Mouse (Mus musculus) embryo, embryonic 9.5 days (tissue): ENCODE results near the gene Fbxw8.
A peak's percentile ranks its signal among the peaks of the same experiment; 100 is the strongest.

Source experiments
- DNase-seq: peaks from one replicate; pipeline ENCODE4 v3.0.0-alpha.2; 2017; ENCODE audit errors: extremely low spot score

Fbxw8 gene

DNA sequence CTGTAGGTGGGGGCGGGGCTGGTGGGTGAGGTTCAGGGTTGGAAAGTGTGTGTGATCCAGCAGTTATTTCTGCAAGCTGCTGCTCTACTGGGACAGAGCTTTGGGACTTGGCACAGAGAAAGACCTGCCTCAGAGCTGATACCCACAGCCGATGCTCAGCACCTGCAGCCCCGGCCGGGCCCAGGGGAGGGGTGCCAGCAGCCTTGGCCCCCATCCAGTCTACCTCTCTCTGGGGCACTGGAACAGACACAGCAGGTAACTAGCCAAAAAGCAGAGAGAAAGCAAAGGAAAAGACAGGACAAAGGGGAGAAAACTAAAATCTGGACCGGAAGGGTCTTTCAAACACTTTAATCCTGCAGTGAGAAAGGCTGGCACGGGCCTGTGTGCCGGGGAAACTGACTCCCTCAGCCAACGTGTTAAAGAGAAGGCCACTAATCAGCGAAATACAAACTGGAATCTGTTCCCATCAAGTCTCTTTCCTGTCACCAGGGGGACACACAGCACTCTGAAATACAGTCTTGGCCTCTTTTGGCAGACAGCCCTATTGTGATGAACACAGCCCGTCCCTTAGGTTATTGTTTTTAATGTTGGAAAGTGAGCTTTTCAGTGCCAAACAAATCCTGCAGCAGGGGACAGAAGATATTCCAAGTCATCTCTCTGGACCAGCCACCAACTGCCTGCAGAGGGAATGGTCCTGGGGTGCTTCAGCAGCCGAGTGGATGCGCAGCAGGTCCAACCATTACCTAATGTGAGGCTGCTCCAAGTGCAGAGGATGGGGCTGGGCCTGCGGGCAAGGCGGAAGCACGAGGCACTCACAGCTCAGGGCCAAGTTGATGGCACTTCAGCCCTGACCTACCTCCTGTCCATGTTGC, 78.3 kb downstream of the Fbxw8 start:
- no peak for DNase-seq

DNA sequence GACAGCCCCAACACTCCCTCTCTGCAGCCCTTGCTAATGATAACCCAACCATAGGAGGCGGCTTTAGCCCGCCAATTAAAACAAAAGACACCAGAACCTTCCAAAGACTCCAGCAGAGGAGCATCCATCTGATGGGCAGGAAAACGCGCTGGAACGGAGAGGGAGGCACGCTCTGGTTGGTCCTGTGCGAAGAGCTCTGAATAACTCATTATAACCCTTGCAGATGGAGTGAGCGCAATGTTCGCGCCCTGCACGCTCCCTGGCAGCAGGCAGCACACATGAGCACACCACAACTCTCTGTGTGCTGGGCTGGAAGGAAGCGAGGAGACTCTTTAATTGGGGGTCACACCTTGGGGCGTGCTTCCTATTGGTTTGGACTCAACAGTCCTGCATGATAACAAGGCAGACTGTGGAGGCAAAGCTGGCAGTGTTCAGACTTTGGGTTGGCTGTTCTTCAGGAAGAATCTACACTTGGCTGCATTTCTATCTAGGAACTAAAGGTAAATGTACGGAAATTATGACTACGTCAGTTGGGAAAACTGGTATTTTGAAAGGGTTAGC, 82.0 kb downstream of the Fbxw8 start:
- DNase-seq = no peak

DNA sequence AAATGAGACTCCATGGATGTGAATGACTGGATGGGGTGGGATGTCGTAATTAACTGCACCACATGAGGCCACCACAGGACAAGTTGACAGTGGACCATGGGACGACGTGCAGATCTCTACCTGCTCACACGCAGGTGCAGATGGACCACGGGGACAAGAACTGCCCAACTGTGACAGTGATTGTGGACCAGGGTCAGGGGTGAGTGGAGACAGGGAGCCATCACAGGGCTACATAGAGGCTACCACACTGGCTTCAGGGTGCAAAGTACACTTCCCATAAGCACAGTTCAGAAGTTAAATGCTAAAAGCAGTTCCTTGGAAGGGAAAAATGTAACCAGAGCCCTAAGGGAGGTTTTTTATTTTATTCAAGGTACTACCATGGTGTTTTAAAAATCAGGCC, 83.5 kb downstream of the Fbxw8 start:
- no peak for DNase-seq

DNA sequence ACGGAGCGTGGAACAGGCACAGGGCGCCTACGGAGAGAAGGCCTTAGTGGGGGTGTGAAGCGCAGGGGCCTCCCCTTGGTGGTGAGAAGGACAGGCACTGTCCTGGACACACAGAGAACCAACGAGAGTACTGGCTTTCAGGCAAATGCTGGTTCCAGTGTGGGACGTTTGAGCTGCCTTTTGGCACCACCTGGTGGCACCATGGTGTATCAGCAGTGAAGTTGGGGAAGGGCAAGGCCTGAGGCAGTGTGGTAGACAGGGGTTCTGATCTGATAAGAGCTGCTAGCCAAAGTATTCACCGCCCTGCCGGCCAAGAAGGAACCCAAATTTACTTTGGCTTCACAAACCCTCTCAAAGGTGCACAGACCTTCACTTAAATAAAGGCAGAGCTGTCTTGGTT, 85.9 kb downstream of the Fbxw8 start:
- peak; percentile 75 for DNase-seq

DNA sequence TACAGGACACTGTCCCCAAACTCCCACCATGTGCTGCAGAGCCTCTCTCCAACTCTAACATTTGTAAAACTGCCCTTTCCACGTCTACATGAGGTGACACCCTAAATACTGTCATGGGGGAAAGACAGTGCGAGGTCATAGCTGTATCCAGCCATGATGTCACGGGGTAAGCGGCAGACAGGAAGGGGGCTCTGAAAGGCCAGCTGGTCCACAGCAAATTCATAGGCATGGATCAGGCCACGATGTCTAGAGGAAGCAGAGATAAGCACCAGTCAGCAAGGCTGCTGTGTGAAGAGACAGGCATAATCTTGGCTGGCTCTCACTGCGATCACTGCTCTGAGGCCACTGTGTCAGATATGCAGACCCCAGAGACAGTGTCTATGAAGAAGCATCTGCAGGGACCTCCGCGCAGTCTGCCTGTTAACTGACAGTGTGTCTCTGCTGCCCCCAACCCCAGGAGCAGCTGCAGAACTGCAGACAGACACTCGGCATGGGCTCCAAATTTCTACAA, 87.2 kb downstream of the Fbxw8 start:
- no peak for DNase-seq

DNA sequence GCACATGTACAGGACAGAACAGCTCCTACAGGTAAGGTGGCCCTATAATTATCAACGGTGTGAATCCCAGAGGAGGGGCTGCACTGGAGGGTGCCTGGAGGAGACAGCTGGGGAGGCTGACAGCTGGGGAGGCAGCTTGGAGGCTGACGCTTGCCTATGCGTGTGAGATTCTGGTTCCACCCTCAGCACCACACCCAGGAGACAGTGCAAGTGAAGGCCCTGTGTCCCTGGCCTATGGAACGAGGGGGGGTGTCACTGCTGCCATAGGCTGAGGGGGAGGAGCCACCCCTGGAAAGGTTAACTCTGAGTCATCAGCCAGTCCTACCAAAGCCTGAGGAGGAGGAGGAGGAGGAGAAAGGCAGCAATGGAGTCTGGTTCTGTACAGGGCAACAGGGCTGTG, 87.7 kb downstream of the Fbxw8 start:
- DNase-seq = no peak

DNA sequence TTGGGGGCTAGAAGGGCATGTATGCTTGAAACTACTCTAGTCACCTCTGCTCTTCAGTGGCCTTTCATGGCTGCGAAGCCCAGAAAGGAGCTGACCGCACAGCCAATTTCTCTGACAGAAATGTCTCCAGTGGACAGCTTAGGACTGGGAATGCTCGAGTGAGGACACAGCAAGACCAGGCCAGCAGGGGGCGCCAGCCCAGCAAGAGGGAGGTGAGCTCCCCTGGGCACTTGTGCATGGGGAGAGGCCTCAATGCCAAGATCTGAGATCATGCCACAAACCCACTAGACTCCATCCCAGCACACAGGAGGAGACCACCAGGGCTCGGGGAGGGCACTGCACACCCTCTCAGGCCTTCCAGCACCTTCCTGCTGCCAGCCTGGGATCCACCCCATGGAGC, 88.4 kb downstream of the Fbxw8 start:
- DNase-seq = peak; percentile 54

DNA sequence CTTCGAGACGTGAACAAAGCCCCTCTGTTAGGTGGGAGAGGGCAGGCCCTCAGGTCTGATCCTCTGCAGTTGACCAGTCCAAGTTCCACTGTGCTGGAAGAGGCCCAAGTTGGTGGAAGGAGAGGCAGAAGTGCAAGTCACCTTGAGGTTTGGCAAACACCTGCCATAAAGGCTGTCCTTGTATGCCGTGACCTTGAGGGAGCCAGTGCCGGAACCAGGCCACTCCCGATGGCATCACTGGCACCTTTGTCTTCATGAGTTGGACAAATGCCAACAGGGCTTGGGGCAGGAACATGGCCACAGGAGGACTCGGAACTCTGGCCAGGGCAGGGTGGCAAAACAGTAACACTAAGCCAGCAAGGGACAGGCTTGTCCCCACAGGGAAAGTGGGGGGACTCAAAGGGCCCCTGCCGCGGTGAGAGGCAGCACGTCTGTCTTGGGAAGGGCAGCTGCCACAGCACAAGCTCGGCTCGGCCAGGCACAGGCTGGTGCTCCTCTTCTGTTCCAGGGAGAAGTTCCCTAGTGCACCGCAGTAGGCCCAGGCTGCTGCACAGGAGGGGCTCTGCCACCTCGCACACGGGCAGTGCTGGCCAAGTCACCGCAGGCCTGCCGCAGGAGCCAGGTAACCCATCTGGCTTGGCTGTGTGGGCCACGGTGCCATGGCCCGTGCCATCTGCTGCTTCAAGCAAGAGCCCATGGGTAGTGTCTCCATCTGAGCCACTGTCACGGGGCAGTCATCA, 89.6 kb downstream of the Fbxw8 start:
- no peak for DNase-seq

DNA sequence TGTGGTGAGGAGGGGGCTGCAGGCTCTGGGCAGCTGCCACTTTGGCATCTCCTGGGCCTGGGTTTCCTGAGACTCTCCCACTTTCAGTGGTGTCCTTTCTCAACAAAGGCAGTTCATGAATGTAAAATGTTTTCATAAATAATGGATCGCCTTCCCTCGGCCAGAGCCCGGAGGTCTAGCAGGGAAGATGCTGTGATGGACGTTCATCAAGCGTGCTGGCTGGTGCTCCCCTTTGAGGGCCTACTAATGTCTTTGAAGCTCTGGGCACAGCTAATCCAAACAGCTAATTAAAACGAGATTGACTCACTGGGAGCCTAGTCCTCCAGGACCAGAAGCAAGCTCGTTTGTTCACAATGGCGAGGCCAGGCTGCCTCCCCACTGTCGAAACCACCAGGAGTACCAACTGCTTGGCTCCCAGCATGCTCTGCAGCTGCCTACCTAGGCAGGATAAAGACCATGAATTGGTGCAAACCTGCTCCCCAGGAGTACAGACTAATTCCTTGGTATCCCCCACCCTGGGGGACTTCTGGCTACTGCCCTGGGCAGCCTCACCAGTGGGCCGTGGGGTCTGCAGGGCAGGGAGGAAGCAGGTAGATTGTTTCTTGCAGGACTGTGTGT, 90.9 kb downstream of the Fbxw8 start:
- DNase-seq = no peak

DNA sequence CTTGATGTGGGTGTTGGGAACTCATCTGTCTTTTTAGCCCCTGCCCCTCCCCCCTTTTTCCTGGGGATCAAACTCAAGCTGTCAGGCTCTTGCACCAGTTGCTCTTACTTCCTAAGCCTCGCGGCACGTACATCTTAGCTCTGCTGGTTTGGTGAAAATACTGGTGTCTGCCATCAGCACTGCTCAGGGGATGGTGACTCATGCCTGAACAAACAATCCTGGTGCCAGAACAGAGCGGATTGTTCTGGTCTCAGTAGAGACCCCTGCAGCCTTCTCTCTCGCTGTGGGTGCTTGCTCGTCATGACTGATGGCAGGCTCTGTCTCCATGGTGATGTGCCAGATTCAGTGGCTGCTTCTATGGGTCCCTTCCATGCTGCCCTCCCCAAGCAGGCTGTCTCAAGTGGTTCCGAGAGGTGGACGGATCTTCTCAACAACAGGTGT, 92.1 kb downstream of the Fbxw8 start:
- no peak for DNase-seq

DNA sequence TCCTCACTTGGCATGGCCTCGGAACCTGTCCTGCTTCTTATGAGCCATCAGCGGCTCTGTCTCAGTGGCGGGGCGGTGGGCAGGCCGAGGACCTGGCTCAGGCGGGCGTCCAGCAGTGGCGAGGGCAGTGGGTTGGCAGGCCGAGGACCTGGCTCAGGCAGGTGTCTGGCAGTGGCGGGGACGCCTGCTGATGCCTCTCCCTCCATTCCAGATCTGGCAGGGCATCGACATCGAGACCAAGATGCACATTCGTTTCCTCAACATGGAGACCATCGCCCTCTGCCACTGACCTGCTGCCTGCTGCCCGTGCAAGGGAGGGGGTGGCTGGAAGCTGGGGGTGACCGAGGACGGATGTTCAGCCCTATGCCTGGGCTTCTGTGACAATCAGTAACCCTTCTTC, 93.9 kb downstream of the Fbxw8 start:
- no peak for DNase-seq

DNA sequence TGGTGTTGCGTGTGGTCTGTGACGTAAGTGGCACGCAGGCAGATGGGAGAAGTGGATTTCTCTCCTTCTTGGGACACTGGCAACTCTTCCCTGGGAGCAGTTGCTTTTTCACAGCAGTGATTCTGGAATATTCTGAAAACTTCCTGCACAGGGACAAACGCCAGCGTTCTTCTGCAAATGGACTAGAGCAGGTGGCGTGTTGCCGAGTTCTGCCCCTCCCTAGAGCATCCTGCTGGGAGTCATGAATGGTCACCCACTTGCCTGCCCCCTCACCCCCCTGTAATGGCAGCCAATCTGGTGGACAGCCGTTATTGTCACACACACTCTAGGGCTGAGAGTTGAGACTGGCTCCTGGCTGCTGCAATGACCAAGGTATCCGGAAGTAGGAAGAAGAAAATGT, 95.6 kb downstream of the Fbxw8 start:
- no peak for DNase-seq

DNA sequence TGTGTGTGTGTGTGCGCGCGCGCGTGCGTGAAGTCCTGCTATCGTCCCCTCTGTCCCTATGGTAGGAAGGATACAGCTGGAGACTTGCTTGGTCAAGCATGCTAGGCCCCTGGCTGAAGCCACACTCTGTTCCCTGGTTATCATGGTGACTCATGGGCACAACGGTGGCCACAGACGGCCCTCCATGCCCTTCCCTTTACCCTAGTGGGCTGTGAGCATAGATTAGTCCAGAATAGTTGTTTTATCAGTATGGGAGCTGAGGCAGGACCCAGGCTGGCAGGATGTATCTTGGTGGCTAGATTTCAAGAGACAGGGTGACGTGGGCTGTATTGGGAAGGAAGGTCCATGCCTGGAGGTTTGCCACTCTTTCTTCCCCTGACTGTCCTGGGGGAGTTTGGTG, 96.4 kb downstream of the Fbxw8 start:
- no peak for DNase-seq

DNA sequence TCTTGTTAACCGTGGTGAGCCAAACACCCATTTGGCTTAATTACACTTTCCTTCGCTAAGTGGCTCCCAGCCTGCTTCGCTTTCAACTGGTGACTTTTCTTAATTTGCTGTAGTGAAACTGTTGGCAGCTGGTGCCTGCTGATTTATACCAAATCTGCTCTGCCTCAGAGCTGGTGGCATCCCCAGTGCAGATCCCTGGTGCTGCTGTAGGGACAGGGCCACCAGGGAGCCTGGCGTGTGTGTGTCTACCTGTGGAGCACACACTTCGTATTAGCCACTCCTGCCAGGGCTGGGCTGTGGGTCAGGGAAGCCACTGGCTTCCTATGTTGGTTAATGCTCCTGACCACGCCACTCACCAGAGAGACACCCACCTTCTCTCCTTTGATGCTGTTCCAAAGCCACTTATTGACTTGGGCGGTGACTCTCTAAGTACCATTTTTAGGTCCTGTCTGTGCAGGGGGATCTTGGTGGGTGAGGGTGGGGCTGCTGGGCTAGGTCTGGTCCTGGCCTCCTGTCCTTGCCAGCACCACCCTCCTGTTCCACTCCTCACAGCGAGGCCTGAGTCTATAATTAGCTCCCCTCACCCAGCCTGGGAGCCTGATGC, 97.7 kb downstream of the Fbxw8 start:
- DNase-seq = no peak

DNA sequence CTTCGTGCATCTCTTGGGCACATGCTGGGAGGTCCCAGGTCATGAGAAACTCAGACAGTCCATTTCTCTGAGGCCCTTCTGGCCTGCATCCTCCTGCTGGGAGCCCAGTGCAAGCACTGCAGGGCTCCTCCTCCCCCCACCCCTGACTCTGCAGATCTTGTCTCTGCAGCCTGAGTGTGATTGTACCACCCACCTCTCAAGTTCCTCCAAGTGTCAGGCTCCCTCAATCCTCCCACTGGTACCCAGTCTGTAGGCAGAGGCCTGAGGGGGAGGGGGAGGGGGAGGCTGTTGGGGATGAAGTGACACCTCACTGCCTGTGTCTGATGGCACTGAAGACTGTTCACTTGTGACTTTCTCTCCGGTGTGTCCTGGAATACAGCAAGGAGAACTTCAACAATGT, 102.1 kb downstream of the Fbxw8 start:
- DNase-seq = no peak

DNA sequence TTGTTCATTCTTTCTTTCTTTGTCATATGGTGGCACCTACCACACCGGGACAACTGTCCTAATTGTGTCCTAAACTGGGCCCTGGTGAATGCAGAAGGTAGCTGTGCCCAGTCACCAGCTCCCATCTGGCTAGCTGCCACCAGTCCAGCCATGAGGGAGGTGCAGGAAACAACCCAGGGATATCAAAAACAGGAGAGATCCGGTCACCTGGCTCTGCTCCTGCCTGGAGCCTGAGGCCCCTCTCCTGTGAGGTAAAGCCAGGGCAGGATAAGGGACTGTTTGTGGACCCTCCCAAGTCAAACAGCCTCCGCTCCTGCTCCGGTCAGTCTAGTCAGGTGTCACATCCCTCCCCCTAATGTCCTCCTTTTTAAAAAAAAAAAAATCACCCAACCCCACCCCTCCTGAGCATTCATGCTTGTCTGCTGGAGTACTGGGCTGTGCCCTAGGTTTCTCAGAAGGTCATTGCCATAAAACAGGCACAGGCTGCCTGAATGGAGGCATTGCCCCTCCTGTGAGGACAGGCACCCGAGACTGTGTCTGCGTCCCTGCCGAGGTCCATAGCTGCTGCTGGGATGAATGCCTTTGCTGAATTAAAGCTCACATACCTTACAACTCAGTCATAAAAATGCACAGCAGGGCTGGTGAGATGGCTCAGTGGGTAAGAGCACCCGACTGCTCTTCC, 103.1 kb downstream of the Fbxw8 start:
- DNase-seq = no peak

DNA sequence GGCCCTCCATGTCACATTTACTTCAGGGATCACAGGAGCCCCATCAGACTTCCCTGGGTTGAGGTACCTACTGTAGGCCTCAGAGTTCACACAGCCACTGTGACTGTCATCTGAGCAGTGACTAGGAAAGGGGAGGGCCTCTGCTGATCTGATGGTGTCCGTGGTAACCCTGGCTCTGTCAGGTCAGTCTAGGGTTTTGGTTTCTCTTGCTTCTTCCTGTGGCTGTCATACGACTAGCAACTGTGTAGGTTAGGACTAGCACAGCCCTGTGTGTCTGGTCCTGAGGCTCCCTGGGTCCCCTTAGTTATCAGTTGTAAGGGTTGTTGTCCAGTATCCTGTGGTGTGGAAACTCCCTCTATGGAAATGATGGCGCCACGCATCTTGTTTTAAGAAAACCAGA, 104.5 kb downstream of the Fbxw8 start:
- no peak for DNase-seq

DNA sequence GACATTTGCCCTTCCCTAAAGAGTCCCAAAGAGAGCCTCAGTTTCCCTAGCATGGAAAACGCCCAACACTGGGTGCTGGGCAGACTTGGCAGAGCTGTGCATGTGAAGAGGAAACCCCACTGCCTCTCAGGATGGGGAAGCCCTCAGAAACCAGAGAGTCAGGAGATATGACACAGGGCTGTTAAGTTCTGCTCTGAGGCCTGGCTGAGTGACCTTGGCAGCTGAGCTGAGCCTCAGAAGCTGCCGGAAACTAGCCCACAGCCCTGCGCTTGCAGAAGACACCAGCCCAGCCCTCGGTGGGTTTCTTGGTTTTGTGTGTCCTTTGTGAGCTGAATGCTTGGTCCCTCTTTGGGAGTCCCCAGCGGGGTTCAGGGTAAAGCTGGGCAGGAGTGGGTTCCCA, 106.3 kb downstream of the Fbxw8 start:
- no peak for DNase-seq

DNA sequence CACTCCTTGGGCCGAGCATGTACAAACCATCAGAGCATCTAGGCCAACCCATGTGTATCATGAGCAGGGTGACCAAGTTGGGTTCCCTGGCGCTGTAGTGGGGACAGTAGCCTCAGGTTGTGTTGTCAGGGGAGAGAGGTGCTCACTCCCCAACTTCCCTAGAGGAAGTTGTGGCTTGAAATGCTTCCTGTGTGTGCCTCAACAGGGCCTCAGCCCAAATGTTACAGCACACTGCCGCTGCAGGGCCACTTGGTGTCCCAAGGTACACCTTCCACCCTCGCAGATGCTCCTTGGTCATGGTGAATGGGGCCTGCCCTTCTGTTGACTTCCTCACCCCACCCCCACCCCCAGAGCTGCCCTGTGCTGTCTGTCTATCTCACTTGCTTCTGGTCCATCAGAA, 106.9 kb downstream of the Fbxw8 start:
- no peak for DNase-seq

DNA sequence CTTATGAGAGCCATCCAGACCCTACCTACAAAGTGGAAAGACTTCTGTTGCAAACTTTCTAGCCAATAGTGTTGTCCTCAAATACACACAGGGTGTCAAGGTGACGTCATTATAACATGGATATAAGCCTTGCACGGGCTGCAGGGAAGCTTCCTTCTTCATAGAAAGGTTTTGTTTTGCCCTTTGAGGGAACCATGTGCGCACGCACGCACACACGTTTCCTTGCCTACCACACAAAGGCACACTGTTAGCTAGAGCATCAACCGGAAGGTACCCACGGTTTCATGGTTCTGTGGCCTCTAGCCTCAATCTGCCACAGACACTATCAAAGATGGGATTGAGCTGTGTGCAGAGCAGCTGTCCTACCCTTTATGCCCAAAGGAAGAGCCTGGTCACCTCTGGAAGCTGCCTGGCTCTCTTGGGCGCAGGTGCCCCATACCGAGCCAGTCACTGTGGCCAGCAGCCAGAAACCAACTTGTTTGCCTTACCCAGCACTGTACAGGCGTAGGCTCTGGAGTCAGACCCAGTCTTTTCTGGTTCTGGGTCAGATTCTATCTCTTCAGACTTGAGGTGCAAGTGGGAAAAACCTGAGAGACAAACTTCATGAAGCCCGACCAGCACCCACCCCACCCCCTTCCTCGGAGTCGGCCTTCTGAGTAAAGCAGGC, 108.0 kb downstream of the Fbxw8 start:
- DNase-seq = no peak

DNA sequence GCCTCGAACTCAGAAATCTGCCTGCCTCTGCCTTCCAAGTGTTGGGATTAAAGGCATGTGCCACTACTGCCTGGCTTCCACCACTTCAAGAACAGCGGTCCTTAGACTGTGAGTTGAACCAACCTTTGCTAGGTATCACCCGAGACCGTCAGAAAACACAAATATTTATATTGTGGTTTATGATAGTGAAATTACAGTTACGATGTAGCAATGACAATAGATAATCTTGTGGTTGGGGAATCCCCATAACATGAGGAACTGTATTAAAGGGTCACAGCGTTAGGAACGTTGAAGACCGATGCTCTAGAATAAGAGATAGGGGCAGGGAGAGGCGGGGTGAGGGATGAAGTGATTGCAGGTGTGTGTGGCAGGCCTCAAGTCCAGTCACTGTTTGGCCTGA, 109.9 kb downstream of the Fbxw8 start:
- no peak for DNase-seq
